Mouse (Mus musculus) left cerebral cortex, postnatal 10 days (tissue): Measurements from ENCODE around the gene Cdk15. TPM values are rescaled to one million over a fixed set of nuclear protein-coding genes. Genes with fewer than 3 reads are reported as not detected.

Experiments used
- DNase-seq, 2 experiments: peaks; one replicate each; pipeline ENCODE4 v3.0.0; 2021 to 2022; ENCODE audit warnings: low spot score in 2 of 2, mixed read lengths in 1 of 2; ENCODE audit errors: extremely low spot score in 1 of 2
- intact Hi-C: fragments of 180-260 bp; cut with DNase I; formaldehyde crosslinking; loops from one replicate; pipeline ENCODE4 v1.15.1; 2025
- total RNA-seq, 2 experiments: library from RNA; stranded (reverse); gene quantifications; 2 replicates each; pipeline ENCODE4 v1.2.3; 2021

The Cdk15 gene
- total RNA-seq, result under 1 TPM; 0.45 to 0.60 TPM

DNA sequence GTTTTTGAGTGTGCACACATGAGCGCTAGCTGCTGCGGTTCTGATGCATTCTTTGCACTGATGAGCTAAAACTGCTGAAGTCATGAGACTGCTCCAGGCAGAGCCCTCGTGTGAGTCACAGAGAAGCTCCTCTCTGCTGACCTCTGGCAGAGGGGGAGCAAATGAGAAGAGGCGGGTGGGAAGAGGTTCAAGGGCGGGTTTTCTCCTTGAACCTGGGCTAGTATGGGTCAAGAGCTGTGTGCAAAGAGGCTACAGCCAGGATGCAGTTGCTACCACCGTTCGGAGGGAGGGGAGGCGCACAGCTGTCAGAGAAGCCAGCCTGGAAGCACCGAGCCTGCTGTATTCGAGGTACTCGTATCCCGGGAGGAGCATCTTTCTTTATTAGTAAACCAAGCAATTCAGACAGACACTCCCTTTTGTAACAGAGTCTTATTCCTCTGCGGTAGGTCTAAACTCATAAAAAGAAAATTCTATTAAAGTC is at the start of gene Cdk15:
Gene Cdk15 (plus strand): TSS at position 156 of the 481 bp plus-strand sequence.
- DNase-seq, result peak in 1 of 2 experiments; percentile 21
- intact Hi-C loops, result loop anchor here (10.0 kb wide), 1 partner anchor 48 kb away; no protein-coding TSS in a partner anchor

DNA sequence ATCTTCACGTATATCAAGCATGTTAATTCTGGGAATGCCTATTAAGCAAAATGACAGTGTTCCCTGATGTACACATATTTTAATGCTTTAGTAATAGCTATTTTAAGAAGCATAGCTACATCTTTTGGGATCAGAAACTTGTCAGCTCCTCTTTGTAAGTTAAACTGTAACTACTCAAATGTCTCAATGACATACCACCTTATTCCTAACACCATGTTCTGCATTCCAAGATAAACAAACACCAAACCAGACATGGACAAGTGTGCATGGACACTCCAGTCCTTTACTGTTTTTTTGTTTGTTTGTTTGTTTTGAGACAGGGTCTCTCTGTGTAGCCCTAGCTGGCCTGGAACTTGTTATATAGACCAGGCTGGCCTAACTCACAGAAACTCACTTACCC is 48.4 kb upstream of the Cdk15 start:
- intact Hi-C loops, result no loop called here

DNA sequence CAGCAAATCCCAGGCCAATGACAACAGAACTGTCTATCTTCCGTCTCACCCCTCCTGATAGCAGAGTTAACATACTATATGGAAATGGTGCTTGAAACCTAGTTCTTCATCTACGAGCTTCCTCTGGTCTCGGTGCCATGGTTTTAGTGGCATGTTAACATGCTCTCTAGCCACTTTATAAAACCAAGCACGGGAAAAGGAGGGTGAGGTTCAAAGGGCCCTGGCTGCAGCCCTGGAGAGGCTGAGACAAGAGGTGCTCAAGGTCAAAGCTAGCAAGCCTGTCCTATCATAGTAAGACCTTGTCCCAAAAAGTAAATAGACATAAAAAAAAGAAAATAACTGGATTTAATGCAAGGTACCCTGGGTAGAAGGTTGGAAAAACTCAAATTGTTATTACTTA is 45.1 kb upstream of the Cdk15 start:
- intact Hi-C loops, result no loop called here
- DNase-seq, result no peak

More for the DNA sequence above, 48.4 kb upstream of the Cdk15 start:
- DNase-seq, result no peak

DNA sequence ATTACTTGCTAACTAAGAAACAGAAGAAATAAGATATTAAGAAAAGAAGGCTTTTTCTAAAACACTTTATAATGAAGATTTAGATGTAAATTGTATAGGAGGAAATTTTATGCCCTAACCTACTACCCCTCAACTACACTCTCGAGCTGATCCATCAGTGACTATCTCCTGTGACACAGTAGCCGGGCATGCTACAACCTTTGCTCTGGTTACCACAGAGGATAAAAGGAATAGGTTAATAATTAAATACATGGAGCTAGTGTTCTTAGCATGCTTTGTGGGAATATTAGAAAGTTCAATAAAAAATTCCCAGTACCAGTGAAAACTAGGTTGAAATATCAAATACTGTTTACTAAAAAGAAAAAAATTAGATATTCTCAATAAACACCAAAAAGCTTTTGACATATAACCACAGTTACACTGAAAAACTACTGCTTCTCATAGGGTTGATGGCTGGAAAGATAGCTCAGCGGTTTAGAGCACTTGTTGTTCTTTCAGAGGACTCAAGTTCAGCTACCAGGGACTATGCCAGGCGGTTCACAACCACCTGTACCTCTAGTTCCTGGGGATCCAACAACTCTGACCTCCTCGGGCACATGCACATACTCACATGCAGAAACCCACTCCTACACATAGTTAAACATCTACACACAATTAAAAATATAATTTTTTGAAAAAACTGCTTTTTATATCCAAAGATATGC is 44.5 kb upstream of the Cdk15 start:
- intact Hi-C loops, result no loop called here
- DNase-seq, result no peak

DNA sequence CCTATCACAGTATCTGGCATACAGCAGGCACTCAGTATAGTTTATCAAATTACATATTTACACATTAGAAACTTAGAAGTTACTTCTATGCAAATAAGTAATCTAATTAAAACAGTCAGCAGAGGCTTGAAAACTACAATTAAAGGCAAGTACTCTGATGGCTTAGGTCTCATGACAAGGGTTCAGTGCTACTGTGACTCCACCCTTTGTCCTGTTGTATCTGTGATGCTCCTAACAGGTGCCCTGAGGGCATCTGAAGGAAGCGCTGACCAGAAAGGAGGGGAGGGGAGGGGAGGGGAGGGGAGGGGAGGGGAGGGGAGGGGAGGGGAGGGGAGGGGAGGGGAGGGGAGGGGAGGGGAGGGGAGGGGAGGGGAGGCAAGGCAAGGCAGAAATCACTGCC is 43.8 kb upstream of the Cdk15 start:
- intact Hi-C loops, result no loop called here
- no peak for DNase-seq

DNA sequence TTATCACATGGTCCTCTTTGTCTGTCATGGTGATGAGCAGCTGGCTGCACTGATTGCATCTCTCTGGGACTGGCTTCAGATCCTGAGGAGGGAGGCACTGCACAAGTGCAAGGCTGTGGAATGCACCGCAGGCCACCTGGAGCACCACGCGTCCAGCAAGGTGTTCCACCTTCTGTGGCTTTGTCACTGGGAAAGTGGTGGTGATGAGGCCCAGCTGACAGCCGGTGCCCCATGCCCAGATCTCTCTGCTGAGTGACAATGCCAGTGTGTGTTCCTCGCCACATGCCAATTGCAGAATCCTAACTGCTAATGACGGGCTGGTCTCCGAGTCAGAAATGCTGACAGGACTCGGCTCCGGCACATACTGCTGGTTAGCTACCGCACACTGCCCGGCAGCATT is 41.3 kb upstream of the Cdk15 start:
- intact Hi-C loops, result no loop called here
- no peak for DNase-seq

DNA sequence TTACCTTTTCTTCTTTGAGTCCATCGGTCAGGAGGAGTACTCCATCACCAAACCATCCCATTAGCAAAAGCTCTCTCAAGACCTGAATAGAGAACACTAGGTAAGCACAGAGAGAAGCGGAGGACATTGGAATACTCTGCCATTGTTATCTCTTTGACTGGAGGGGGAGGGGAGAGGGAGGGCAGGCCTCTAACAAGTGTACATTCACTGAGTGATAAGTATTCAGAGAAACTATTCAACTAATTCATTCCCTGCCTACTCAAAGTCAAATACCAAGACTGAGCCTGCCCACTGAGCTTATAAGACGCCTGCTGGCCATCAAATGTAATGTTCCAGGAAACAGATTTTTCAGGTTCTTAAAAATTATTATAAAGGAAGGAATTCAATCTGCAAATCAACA is 36.3 kb upstream of the Cdk15 start:
- intact Hi-C loops, result no loop called here
- no peak for DNase-seq

DNA sequence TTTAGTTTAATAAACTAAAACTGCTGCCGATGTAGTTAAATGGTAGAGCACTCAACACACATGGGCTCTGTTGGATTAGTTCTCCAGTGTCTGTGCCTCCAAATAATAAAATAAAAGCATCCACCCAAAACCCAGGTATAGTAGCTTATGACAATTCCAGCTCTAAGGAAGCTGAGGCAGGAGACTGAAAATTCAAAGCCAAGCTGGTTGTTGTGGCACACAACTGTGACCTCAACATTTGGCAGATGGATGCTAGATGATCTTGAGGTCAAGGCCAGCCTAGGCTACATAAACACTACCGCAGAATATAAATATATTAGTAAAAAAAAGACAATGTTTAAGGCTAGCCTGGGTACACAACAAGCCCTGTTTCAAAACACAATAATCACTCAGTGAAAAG is 35.1 kb upstream of the Cdk15 start:
- intact Hi-C loops, result no loop called here
- DNase-seq, result no peak

DNA sequence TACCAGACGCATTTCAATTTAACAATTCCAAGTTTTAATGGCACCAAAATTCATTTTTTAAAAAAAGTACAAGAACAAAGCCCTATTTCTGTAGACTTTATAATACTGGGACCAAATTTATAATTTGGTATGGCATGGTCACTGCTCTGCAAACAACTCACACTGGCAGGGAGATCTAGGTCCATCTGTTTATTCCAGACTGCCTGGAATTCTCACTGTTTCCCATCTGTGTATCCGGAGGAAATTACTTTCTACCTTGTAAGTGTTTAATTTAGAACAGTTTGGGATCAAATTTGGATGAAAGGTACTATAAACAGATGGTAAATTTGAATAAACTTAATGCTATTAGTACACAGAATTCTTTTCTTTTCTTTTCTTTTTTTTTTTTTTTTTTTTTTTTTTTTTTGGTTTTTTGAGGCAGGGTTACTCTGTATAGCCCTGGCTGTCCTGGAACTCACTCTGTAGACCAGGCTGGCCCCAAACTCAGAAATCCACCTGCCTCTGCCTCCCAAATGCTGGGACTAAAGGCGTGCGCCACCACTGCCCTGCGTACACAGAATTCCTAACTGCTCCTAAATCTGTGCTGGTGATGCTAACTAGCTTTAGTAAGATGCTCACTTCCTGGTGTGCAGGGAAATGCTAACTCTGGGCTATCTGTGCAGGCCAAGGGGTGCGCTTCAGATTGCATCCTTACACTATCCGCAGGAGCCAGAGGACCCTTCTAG is 34.4 kb upstream of the Cdk15 start:
- intact Hi-C loops, result no loop called here
- no peak for DNase-seq

DNA sequence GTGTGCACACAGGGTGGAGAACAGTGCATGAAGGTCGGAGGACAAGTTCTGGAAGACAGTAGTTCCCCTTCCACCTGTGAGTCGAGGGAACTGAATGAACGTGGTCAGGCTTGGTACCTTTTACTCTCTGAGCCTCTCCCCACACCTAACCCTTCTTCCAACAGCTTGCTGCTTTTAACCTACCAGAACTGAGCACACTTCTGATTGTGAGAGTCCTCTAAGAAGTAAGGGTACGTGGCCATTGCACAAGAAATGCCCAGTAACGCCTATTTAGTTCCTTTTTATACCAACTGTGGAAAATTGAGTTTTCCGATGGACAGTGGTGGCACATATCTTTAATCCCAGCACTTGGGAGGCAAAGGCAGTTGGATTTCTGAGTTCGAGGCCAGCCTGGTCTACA is 28.2 kb upstream of the Cdk15 start:
- intact Hi-C loops, result no loop called here

DNA sequence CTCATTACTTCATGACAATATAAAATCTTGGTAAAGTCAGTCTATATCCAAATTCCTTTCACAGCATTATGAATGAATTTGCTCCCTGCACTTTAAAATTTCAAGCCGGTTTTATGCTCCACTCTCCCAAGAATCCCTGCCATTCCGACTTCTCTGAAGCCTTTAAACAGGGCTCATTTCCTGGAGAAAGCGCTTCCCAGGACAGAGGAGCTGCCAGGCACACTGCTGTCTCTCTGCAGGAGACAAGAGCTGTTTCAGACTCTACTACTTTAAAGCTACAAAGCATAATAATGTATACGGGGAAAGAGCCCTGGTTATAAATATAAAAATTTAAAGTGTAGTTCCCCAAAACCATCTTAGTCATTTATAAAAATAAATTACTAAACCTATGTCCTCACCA is 27.5 kb upstream of the Cdk15 start:
- no peak for DNase-seq
- intact Hi-C loops, result no loop called here

More for the DNA sequence above, 28.2 kb upstream of the Cdk15 start:
- DNase-seq, result no peak

DNA sequence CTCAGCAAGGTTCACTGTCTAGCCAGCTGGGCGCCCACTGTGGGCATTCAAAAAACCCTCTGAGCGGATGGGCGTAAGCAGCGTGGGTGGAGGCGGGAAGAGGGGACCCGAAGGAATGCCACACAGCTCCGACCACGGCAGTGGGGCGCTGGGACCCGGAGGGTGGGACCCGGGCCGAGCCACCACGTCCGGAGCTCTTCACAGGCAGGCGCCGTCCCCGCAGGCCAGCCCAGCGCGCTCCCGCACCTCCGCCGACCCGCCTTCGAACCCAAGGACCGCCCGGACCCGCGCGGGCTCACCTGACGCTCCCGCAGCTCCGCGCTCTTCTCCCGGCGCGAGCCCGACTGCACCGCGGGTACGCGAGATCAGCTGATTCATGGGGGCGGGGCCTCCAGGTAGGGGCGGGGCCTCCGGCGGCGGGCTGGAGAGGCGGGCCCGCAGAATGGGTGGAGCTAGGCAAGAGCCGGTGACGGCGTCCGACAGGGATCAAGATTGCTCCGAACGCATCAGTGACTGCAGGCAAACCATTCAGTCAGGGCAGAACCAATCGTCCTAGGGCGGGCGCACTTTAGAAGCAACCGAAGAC is 19.8 kb upstream of the Cdk15 start, which contains the start of gene Als2:
Gene Als2 (minus strand): TSS at position 376 of the 586 bp plus-strand sequence.
- intact Hi-C loops, result no loop called here
- DNase-seq, result peak; percentile 98

DNA sequence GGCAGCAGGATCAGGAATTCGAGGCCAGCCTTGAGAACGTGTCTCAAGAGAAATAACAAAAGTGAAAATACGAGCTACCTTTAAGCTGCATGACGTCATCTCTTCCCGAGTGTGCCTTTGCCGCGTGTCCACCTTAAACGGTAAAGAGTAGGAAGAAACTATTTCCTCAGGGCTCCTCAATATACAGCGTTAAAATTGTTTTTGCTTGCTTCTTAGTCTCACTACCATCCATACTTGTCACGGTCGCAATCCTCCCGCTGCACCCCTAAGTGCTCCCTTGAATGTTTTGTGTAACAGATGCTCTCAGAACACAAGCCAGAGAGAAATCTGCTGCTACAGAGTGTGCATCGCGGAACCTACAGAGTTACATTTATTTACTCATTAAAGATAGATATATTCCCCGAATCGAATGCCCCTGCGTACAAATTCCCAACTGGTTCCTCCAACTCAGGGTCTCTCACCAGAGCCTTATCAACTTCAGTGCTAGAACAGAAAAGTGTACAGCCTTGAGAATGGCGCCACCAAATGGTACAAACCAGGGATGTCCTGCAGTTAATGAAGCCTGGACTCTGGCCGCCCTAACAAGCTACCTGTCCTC is 19.0 kb upstream of the Cdk15 start:
- intact Hi-C loops, result no loop called here
- peak; percentile 35 to 54 for DNase-seq

DNA sequence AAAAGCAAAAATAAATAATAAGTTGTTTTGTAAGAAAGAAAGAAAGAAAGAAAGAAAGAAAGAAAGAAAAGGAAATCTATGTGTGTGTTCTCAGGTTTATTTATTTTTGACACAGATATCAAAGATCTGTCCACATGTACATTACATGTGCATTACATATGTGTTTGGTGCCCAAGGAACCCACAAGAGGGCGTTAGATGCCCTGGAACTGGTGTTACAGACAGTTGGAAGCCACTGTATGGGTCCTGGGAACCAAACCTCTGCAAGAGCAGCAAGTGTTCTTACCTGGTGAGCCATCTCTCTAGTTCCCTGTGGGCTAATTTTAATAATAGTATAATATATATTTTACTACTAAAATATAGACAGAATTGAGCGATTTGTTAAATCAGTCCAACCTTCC is 12.9 kb upstream of the Cdk15 start:
- DNase-seq, result no peak
- intact Hi-C loops, result no loop called here

DNA sequence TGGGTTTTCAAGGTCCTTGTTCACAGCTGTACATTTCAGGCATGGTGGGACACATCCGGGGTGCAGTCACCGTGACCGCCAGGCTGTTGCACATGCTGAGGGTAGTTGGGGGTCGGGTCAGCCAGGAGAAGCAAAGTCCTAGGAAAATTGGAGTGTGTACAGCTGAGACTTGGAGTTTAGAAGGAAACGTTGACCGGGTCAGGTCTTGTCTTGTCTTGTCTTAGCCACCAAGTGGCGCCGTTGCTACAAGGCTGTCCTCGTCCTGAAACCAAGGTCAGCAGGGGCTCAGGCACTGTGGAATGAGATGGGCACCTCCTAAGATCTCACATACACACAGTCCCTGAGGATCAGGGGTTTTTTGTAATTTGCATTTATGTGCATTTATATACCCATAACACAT is 9.1 kb upstream of the Cdk15 start:
- peak; percentile 19 to 64 for DNase-seq
- intact Hi-C loops, result loop anchor here (5.0 kb wide), 1 partner anchor 375 kb away; no protein-coding TSS in a partner anchor

DNA sequence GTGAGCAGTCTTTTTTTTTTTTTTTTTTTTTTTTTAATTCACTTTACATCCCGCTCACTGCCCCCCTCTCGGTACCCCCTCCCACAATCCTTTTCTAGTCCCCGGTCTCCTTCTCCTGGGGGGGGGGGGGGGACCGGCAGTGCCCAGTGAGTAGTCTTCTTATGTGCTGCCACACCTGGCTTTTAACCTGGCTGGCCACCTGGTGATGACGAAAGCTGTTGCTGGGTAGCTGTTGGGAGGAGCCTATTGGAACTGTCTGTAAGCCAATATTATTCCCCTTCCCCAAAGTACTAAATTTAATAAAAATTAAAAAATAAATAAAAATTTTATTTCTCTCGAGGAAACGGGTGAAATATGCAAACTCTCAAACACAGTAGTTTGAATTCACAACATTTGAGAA is 3.9 kb upstream of the Cdk15 start:
- intact Hi-C loops, result loop anchor here (10.0 kb wide), 1 partner anchor 52 kb away; no protein-coding TSS in a partner anchor
- DNase-seq, result no peak

DNA sequence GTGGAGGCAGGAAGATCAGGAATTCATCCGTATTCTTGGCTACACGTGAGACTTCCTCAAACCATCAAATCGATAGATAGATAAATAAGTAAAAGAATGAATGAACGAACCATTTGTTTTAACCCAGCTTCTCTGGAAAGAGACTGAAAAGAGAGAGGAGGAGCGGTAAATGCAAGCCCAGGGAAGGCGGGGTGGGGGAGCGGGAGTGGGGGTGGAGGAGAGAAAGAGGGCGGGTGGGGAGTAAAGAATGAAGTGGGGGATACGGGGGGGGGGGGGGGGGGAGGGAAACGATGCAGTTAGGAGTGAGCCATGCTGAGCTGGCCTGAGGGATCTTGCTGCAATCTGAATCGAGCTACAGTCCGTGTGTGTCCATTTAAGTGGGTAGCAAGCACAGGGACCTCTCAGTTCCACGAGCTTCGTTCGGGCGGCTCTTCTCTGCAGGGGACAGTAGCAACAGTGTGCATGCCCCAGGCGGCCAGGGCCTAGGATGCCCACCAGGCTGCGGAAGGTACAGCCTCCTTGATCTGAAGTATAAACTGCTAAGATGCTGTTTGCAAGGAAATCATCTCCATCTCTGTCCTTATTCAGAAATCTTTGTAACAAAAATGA is 3.3 kb upstream of the Cdk15 start:
- DNase-seq, result peak in 1 of 2 experiments; percentile 26
- intact Hi-C loops, result loop anchor here (10.0 kb wide), 1 partner anchor 51 kb away; no protein-coding TSS in a partner anchor

DNA sequence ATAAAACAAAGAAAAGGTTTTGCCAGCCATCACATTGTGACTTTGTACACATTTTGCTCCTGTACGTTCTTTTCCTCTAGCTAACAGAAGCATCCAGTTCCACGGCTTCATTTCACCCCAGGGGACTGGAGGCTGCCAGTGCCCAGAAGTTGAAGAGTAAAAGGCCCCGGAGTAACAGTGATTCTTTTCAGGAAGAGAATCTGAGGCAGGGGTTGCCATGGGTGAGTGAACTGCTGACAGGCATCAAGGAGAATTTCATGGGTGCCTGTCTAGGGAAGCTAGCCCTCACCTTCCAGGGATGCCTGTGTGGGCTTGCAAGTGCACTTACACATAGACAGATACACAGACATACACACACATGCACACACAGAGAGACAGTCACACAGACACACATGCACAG is 1.0 kb downstream of the Cdk15 start:
- intact Hi-C loops, result loop anchor here (10.0 kb wide), 1 partner anchor 47 kb away; no protein-coding TSS in a partner anchor

DNA sequence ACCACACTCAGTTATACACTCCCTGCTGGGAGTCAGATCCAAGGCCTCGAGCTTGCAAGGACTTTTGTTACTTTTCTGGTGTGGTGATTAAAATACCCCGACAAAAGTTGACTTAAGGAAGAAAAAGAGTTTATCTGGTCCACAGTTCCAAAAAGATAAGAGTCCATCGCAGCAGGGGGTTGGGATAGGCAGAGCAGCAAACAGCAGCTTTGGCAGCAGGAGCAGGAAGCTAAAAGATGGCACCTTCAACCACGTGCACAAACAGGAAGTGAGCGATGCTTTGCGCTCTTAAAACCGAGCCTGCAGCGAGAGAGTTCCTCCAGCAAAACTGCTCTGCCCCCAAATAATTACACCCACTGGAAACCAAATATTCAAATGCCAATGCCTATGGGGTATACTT is 12.2 kb downstream of the Cdk15 start:
- intact Hi-C loops, result no loop called here
- DNase-seq, result no peak

More for the DNA sequence above, 1.0 kb downstream of the Cdk15 start:
- DNase-seq, result no peak
